Mouse (Mus musculus) frontal cortex, postnatal 10 days (tissue): Measurements from ENCODE around the gene Pax1.

Experiments used
- DNase-seq, 2 experiments: peaks; one replicate each; pipeline ENCODE4 v3.0.0; 2022; ENCODE audit warnings: low spot score in 2 of 2, mixed read lengths in 1 of 2

Gene Pax1

DNA sequence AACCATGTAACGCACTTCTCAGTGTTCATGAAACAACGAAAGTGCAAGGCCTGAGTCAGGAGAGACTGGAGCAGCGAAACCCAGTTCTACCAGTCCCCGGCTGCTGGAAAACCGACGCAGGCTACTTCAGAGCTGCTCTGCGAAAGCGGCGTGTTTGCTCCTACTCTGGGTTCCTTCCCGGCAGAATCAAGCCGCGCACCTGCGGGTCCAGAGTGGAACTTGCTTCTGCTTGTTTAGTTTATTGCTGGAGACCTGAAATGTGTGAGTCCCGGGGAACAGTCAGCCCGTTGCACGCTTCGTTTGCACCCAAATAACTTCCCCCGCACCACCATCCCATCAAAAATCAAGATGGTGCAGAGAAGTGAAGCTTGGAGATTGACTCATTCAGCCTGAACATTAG, at the start of gene Pax1:
TSS of gene Pax1 (plus strand) at position 345 of the 400 bp plus-strand sequence.
- DNase-seq, result no peak

GRCm38 (mm10) chr2:147321036-147321435, 40.7 kb upstream of the Pax1 start:
- no peak for DNase-seq

- DNase-seq, result no peak
Observed at GRCm38 (mm10) chr2:147325178-147325577, 36.5 kb upstream of the Pax1 start.

DNA sequence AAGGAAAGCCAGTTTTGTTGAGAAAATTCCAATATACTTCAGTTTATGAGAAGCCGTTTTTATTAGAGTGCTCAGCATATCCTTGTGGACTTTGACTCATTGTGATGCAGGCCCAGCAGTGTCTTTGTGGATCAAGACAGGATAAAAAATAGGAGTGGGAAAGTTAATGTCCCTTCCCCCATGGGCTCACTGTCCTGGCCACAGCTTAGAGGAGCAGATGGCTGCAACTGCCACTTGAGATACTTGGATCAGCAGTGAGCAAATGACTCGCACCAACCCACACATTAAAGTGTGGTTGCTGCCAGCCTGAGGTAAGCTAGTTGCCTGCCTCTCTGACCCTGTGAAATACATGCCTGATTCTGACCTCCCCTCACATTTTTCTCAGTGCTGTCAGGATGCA, 29.0 kb upstream of the Pax1 start:
- no peak for DNase-seq

DNA sequence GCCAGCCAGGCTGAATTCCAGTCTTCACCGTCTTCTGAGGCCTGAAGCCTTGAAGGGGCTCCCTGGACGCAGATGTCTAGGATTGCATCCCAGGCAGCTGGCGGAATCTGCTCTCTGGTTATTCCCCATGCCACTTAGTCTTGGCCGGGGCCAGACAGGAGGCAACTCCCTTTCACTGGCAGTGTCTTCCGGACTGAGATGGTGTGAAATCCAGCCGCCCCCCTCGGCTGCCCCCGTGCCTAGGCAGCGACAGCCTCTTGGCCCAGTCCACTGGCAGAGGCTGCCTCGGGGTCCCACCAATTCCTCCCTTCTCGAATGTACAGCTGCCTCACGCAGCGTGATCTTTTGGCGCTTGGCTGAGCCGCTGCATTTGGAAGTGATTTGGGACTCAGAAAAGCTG, 23.0 kb upstream of the Pax1 start:
- no peak for DNase-seq

- no peak for DNase-seq
Observed at GRCm38 (mm10) chr2:147339796-147340195, 21.9 kb upstream of the Pax1 start.

GRCm38 (mm10) chr2:147342198-147342597, 19.5 kb upstream of the Pax1 start:
- DNase-seq, result no peak

DNA sequence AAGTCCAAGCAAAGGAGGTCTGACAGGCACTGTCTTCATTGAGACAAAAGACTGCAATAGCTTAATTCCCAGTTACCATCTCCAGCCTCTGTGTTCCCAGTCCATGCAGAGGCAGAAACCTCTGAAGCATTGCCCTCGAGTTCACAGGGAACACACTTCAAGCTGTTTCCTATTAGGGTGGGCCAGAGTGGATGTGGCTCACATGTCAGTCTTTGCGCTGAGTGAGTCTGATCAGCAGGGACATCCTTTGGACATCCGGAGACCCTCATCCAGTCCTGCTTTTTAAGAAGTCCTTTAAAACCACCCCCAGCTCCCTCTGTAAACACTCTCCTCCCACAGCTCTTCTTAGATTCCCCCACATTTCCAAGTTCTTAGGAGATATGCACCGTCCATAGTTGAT, 2.0 kb upstream of the Pax1 start:
- DNase-seq, result no peak

DNA sequence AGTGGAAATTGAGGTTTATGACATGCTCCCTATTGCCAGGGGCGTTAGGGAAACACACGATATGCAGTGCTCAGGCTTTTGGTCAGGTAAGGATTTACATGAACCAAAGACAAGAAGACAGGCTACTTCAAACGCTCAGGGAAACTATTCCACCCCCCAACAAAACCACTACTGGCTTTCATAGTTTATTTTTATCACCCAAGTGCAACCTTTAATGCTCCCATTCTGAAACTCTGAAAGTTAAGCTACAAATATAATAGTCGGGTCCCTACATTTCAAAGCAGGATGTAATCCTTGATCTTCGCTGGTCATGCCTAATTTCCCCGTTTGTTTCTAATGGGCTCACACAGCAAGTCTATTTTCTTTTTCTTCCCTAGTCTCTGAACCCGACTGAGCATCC, 1.3 kb upstream of the Pax1 start:
- DNase-seq, result no peak

GRCm38 (mm10) chr2:147360856-147361255, 869 bp upstream of the Pax1 start:
- DNase-seq, result no peak

DNA sequence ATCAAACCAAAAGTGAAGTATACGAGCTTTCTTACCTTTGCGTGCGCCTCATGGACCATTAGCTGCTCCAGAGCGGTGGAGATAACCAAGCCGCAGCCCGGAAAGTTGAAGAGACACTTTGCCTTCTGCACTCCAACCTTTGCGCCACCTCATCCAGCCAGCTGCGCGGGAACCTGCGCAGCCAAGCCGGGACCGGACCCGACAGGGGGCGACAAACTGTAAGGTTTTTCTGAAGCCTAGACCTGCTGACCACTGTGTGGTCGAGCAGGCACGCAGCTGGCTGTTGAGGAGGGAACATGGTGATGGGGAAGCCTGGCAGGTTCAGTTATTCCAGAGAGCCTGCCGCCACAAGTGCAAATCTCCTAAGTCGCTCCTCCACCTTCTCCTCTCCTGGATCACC, 591 bp downstream of the Pax1 start:
- no peak for DNase-seq

- no peak for DNase-seq
Observed at GRCm38 (mm10) chr2:147363401-147364130, 1.8 kb downstream of the Pax1 start.

- no peak for DNase-seq
Observed at GRCm38 (mm10) chr2:147364198-147364597, 2.5 kb downstream of the Pax1 start.

GRCm38 (mm10) chr2:147364982-147365907, 3.5 kb downstream of the Pax1 start:
- no peak for DNase-seq

DNA sequence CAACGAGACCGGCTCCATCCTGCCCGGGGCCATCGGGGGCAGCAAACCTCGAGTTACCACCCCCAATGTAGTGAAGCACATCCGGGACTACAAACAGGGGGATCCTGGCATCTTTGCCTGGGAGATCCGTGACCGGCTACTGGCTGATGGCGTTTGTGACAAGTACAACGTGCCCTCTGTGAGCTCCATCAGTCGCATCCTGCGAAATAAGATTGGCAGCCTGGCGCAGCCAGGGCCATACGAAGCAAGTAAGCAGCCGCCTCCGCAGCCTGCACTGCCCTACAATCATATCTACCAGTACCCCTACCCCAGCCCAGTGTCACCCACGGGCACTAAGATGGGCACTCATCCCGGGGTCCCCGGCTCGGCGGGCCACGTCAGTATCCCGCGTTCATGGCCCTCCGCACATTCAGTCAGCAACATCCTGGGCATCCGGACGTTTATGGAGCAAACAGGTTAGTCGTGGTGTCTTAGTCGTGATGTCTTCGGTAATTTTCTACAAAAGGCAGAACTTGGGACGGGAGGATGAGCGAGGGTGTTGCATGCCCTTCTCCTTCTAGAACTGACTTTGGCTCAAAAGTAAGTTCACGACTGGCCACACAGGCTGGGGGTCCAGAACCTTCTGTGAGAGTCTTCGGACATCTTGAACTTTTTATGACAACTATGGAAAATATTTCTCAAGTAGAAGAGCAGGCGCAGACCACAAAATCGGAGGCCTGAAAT, 4.3 kb downstream of the Pax1 start:
- DNase-seq, result no peak

DNA sequence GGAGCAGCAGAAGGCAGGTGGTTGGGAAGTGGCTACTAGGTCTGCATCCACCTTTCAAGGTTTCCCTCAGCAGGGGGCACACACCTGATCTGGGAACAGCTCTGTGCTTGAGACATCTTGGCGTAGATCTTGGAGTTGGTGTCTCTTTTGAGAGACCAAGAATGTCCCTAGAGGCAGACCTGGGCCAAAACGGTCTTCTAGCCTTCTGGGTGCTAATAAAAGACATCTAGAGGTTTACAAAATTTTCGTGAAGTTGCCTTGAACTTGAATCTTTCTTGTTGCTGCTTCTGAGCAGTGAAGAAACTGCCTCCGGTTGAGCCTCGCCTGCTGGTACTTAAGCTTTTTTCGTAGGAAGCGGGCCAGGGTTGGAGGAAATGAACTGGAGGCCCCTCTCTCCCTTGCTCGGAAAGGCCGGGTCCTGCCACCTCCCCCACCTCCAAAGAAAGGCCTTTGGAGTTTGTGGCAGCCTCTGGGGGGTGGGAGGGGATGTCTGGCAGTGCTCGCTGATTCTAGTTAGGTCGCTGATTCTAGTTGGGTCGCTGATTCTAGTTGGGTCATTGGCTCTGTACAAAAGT, 5.6 kb downstream of the Pax1 start:
- DNase-seq, result no peak

GRCm38 (mm10) chr2:147367911-147368591, 6.3 kb downstream of the Pax1 start:
- no peak for DNase-seq

DNA sequence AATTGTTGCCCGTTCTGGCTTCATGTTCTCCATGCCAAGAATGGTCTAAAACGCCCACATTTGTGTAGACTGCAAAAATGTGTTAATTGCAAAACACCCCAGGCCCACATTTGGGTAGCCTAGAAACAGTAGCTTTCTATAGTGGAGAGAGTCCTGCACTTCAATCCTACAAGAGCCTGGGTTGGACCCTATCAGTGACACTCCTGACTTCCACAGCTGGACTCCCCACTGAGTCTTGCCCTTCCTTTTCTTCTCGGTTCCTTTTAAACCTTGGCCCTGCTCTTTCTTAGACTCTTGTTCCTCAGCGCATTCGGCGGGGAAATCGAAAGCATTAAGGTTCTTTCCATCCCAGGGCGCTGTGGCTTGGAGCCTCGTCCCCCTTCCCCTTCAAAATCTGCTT, 7.8 kb downstream of the Pax1 start:
- DNase-seq, result no peak

DNA sequence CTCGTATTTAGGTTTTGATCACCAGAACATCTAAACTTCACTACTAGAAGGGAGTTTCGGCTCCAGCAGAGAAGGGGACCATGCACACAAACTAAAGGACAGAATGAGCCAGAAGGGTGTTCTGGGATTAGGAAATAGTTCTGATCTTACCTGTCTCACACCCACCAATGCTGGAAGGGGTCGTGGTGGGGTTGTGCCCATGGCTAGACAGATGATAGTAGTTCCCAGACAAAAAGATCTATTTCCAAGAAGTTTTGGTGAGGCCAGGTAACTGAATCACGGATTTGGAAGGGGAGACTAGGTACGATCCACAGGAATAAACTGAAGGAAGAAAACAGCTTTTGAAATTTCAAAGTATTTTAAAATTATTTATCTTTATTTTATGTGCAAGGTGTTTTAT, 8.4 kb downstream of the Pax1 start:
- DNase-seq, result no peak

GRCm38 (mm10) chr2:147371289-147371688, 9.6 kb downstream of the Pax1 start:
- DNase-seq, result no peak

GRCm38 (mm10) chr2:147371840-147372239, 10.1 kb downstream of the Pax1 start:
- DNase-seq, result no peak
